Mouse (Mus musculus) lung, embryonic 15.5 days (tissue): ENCODE data around the gene Gm15557. TPM values are rescaled to one million over a fixed set of nuclear protein-coding genes. Genes with fewer than 3 reads are reported as not detected.

Experiments used
- ATAC-seq: fragments of 200-750 bp; cut with Nextera tagmentation; 2 replicates; pipeline ENCODE4 v1.8.0; 2017; ENCODE audit warnings: moderate number of reproducible peaks, borderline replicate concordance; ENCODE audit not compliant: low FRiP score, low TSS enrichment; ENCODE audit errors: extremely low read depth
- H3K27ac ChIP-seq: fragments of 300-500 bp; sonication (generic); 2 replicates; pipeline ENCODE4 v1.5.1; 2015; ENCODE audit warnings: moderate library complexity, mild to moderate bottlenecking, inconsistent platforms
- H3K27me3 ChIP-seq: fragments of 300-500 bp; sonication (generic); 2 replicates; pipeline ENCODE4 v1.6.1; 2015; ENCODE audit warnings: inconsistent platforms
- H3K36me3 ChIP-seq: fragments of 300-500 bp; sonication (generic); 2 replicates; pipeline ENCODE4 v1.6.1; 2015; ENCODE audit warnings: inconsistent platforms
- H3K4me1 ChIP-seq: fragments of 300-500 bp; sonication (generic); 2 replicates; pipeline ENCODE4 v1.6.1; 2015; ENCODE audit warnings: inconsistent platforms
- H3K4me2 ChIP-seq: fragments of 300-500 bp; sonication (generic); 2 replicates; pipeline ENCODE4 v1.6.1; 2015; ENCODE audit warnings: inconsistent platforms, mild to moderate bottlenecking, moderate library complexity
- H3K4me3 ChIP-seq: fragments of 300-500 bp; sonication (generic); 2 replicates; pipeline ENCODE4 v1.5.1; 2015; ENCODE audit warnings: mild to moderate bottlenecking, inconsistent platforms
- H3K9ac ChIP-seq: fragments of 300-500 bp; sonication (generic); 2 replicates; pipeline ENCODE4 v1.6.1; 2015; ENCODE audit warnings: inconsistent platforms
- H3K9me3 ChIP-seq: fragments of 300-500 bp; sonication (generic); 2 replicates; pipeline ENCODE4 v1.6.1; 2016; ENCODE audit warnings: inconsistent platforms
- WGBS: fragments of 180-500 bp; shearing (Covaris S2); methylation state at CpG from one replicate; pipeline ENCODE4 v1.1.7; 2015; 5-methylcytosine and 5-hydroxymethylcytosine counted together
- polyA plus RNA-seq: library from polyadenylated mRNA; unstranded; fragments of >200 nt; fragmentation: Nextera tagmentation; extraction: Ambion mirVana; gene quantifications from 2 replicates; pipeline ENCODE4 v1.2.1, GENCODE M21; 2015

Gm15557 gene
- polyA plus RNA-seq, 1 experiment from 2014 or later = not detected

DNA sequence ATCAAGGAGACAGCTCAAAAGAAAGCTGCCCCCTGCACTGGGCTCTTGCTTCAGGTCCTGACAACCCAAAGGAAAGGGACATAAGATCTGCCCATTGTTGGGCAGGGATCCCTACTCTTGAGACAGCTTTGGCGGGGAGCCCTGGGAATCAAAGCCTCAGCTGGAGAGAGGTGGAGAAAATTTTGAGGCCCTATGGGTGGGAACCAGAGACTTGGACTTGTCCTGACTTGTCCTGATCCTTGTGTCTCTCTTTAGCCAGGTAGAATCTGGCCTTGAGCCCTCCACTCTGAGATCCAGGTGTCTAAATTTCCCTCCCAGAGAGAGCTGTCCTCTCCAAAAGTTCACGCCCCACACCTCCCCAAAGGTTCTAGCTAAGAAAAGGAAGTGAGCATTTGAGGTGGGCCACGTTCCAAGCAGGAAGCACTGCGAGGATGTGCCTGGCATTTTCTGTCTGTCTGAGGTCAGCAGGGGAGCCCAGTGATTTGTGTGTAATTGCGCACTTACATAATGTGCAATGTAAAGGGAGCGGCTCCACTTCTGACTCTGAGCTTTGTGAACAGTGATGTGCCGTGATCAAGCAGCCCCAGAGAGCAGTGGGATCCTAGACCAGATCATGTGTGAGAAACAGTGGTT, 515 bp upstream of the Gm15557 start:
- H3K36me3 ChIP-seq = no peaks in the 10 kb centered on the region
- H3K9ac ChIP-seq = no peak overlapping the region
- H3K4me1 ChIP-seq = peaks cover 21% of the 10 kb centered on the region; the same call in 1 of the 2 replicates
- H3K9me3 ChIP-seq = no peaks in the 10 kb centered on the region
- no peak overlapping the region for H3K27ac ChIP-seq
- no peak overlapping the region for H3K4me3 ChIP-seq
- WGBS = 66% methylated on average over 7 of the region's 7 CpGs
- 0 out of 2 replicates have a peak, but pooled peaks cover 4% of the 10 kb centered on the region for H3K27me3 ChIP-seq
- no peak overlapping the region for H3K4me2 ChIP-seq
- no peak for ATAC-seq

DNA sequence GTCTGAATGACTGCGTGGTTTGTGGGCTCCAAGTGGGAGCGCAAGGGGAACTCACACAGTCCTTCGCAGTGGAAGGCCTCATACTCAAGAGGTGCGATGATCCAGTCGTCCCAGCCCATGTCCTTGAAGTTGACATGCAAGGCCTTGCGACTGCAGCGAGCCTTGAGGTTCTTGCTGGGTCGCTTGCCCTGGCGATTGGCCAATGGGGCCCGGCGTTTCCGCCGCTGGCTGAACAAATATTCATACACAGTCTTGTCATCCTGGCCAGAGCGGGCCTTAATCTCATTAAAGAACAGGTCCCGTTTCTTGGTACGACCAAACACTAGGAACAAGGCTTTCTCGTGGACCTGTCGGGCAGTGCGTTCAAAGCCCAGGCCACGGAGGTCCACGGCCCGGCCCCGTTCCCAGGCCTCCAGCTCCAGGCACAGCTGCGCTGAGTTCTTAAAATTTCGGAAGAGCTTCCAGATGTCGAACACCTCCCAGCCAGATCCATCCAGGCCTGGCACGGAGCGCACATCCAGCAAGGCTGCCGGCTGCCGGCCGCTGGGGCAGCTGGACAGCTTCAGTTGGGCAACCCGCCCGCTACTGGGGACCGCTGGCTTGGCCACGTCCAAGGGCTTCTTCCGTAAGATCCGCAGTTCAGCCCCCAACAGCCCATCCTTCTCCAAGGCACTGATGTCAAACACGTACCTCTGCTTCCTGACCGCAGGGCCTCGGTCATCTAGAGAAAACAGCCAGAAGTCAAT, 1.3 kb downstream of the Gm15557 start:
- Histone ChIP-seq H3K36me3 (no peaks in the 10 kb centered on the region), H3K27me3 (0 out of 2 replicates have a peak, but pooled peaks cover 4% of the 10 kb centered on the region), H3K4me3 (no peak overlapping the region), H3K27ac (no peak overlapping the region), H3K9ac (no peak overlapping the region), H3K4me2 (peak overlapping the region; percentile 1; the same call in 1 of the 2 replicates), H3K9me3 (no peaks in the 10 kb centered on the region), H3K4me1 (peaks cover 23% of the 10 kb centered on the region; the same call in 1 of the 2 replicates)
- WGBS = 47% methylated on average over 40 of the region's 40 CpGs
- ATAC-seq = peak; percentile 68; the same call in 1 of the 2 replicates

DNA sequence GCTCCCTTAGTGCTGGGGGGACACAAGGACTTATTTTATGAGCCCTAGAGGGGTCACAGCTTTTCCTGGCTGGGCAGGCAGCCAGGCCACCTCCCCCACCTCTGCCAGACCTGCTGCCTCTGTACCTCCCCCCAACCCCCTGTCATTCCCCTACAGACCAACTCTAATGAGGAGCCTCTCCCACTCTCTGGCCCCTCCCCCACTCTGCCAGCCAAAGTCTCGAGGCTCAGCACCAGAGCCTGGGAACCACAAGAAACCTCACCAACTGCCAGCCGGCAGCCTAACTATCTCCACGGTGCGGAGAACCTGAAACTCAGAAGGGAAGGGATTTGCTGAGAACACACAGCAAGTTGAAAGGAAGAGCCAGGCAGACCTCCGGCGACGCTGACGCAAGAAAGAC, 2.9 kb downstream of the Gm15557 start:
- H3K4me2 ChIP-seq = 0 out of 2 replicates have a peak overlapping the region, but pooled peaks have one; percentile 12
- H3K36me3 ChIP-seq = no peaks in the 10 kb centered on the region
- ATAC-seq = no peak
- no peak overlapping the region for H3K9ac ChIP-seq
- H3K4me3 ChIP-seq = no peak overlapping the region
- H3K27ac ChIP-seq = no peak overlapping the region
- 0 out of 2 replicates have a peak, but pooled peaks cover 4% of the 10 kb centered on the region for H3K27me3 ChIP-seq
- no peaks in the 10 kb centered on the region for H3K9me3 ChIP-seq
- peaks cover 30% of the 10 kb centered on the region; the same call in 1 of the 2 replicates for H3K4me1 ChIP-seq
- 6% methylated on average over 8 of the region's 8 CpGs for WGBS

DNA sequence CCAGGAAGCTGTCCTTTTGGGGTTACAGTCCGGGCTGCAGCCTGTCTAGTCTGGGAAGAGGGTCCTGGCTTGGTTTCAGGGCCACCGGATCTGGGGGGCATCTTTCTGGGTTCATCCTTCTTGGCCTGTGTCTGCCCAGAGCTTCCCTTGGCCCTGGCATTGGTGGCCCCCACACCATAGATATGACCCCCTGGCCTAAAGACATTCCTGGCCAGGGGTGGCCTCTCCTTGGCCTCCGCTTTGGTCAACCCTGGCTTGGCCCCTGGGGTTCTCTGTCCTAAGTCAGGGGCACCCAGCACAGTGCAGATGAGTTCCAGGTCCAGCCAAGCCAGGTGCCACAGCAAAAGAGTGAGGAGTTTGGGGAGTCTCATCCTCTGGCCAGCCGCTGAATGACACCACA, 4.2 kb downstream of the Gm15557 start:
- Histone ChIP-seq H3K27me3 (peaks cover 9% of the 10 kb centered on the region; the same call in 1 of the 2 replicates), H3K9me3 (no peaks in the 10 kb centered on the region), H3K4me2 (no peak overlapping the region), H3K4me1 (peaks cover 30% of the 10 kb centered on the region; the same call in 1 of the 2 replicates), H3K36me3 (no peaks in the 10 kb centered on the region), H3K9ac (no peak overlapping the region), H3K27ac (no peak overlapping the region), H3K4me3 (no peak overlapping the region)
- ATAC-seq = no peak
- 72% methylated on average over 4 of the region's 4 CpGs for WGBS

DNA sequence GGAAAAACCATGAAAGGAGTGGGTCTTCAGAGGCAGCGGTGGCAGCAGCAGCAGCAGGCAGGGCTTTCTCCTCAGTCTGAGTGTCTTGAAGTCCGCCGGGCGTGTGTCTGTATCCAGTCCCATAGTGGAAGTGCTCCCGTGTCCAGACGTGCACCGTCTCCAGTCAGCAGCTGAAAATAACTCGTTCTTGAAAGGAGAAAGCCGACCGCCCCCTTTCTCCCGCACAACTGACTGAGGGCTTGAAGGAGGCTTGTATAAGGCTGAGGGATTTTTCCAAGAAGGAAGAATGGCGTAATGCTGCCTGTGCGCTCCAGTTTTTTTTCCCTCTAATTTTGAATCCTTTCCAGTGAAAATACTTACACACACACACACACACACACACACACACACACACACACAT, 4.6 kb downstream of the Gm15557 start, which contains the start of gene Gdf5:
Gene Gdf5, minus strand, starts transcription at position 244 of the 400 bp plus-strand sequence.
- Histone ChIP-seq H3K4me3 (no peak within 1 kb of the TSS), H3K9ac (no peak within 1 kb of the TSS), H3K27me3 (peaks cover 14% of the 10 kb centered on the region; the same call in 1 of the 2 replicates), H3K4me1 (peaks cover 30% of the 10 kb centered on the region; the same call in 1 of the 2 replicates), H3K4me2 (no peak within 1 kb of the TSS), H3K36me3 (no peaks in the 10 kb centered on the region), H3K9me3 (no peaks in the 10 kb centered on the region), H3K27ac (no peak within 1 kb of the TSS)
- no peak for ATAC-seq
- WGBS = 31% methylated on average over 13 of the region's 13 CpGs

DNA sequence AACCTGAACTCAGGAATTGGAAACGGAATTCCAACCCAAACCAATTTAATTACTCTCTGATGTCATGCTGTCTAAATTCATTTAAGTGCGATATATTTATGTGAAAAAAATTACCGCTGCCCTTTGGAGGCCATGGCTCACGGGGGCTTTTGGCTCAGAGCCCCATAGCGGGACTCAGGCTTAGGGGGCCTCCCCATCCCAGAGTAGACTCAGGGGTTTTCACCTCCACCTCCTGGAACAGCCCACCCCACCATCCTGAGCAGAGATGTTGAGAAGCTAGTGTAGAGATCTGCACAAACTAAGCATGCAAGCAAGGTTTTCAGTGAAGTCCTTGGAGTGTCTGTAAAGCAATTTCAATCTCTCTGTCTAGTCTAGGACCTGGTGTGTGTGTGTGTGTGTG, 5.1 kb downstream of the Gm15557 start:
- Histone ChIP-seq H3K27ac (no peak overlapping the region), H3K27me3 (peaks cover 14% of the 10 kb centered on the region; the same call in 1 of the 2 replicates), H3K4me1 (peaks cover 30% of the 10 kb centered on the region; the same call in 1 of the 2 replicates), H3K4me3 (no peak overlapping the region), H3K9ac (no peak overlapping the region), H3K36me3 (no peaks in the 10 kb centered on the region), H3K4me2 (no peak overlapping the region), H3K9me3 (no peaks in the 10 kb centered on the region)
- 48% methylated on average over 5 of the region's 5 CpGs for WGBS
- ATAC-seq = no peak

DNA sequence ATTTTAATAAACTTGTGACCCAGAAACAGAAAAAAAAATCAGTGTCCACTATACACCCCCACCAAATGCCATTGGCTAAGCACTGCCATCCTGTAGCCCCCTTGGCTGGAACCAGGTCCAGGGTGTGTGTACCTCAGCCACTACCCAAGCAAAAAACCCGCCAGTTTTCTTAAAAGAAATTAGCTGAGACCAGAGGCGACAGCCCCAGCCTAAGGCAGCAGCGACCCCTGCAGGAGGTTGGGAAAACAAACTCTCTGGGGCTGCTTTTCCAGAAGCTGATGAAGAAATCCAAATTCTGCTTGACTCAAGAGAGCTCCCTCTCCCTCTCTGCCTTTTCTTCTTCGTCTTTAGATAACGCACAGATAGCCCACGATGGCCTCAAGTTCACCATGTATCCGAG, 5.5 kb downstream of the Gm15557 start:
- peaks cover 30% of the 10 kb centered on the region; the same call in 1 of the 2 replicates for H3K4me1 ChIP-seq
- no peak overlapping the region for H3K4me2 ChIP-seq
- H3K9me3 ChIP-seq = no peaks in the 10 kb centered on the region
- H3K36me3 ChIP-seq = no peaks in the 10 kb centered on the region
- WGBS = 6% methylated on average over 7 of the region's 7 CpGs
- H3K9ac ChIP-seq = no peak overlapping the region
- no peak overlapping the region for H3K4me3 ChIP-seq
- H3K27me3 ChIP-seq = peaks cover 14% of the 10 kb centered on the region; the same call in 1 of the 2 replicates
- ATAC-seq = no peak
- no peak overlapping the region for H3K27ac ChIP-seq

DNA sequence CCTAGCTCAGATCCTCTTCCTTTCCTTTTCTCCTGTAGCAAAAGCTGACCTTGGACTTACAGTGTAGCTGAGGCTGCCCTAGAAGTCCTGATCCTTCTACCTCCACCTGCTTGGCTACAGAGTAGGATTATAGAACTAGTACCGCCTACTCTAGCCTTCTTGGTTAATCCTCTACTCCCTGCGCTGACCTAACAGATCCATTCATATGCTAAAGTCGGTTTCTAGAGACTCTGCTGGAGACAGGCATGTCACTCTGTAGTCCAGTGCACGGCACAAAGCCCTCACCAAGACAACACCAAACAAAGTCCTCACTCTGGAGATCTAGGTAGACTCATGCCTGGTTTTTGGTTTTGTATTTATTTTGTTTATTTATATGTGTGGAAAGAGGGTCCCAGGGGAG, 6.0 kb downstream of the Gm15557 start:
- no peak for ATAC-seq

DNA sequence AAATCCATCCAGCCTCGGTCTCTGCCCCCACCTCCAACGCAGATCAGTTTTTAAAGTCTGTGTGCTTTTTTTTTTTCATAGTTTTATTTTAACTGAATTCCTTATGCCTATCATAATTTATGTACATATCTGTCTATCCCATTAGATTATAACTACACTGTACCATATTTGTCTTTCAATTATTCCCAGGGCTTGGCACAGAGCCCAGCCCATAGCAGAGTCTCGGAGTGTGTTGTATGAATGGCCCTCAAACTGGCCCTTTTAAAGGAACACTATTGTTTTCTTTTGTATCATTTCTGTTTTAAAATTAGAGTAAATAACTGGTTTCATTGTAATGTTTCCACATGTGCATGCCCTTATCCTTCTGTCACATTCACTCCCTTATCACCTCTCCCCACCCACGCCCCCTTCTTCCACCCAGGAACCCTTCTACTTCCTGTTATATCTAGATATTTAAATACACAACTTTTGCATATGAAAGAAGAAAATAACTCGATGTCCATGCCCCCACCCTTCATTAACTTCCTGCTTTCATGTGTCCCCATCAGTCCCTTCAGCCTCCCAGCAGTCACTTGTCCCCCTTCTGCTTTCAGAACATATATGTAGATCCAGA, 7.0 kb downstream of the Gm15557 start:
- Histone ChIP-seq H3K4me3 (no peak overlapping the region), H3K27me3 (peaks cover 15% of the 10 kb centered on the region; the same call in 1 of the 2 replicates), H3K9me3 (no peaks in the 10 kb centered on the region), H3K36me3 (no peaks in the 10 kb centered on the region), H3K4me2 (no peak overlapping the region), H3K27ac (no peak overlapping the region), H3K4me1 (peaks cover 18% of the 10 kb centered on the region; the same call in 1 of the 2 replicates), H3K9ac (no peak overlapping the region)
- WGBS = 23% methylated on average over 5 of the region's 5 CpGs
- ATAC-seq = no peak

More for the DNA sequence above, 6.0 kb downstream of the Gm15557 start:
- Histone ChIP-seq H3K4me2 (no peak overlapping the region), H3K4me3 (no peak overlapping the region), H3K9me3 (no peaks in the 10 kb centered on the region), H3K27me3 (peaks cover 14% of the 10 kb centered on the region; the same call in 1 of the 2 replicates), H3K9ac (no peak overlapping the region), H3K27ac (no peak overlapping the region), H3K4me1 (peaks cover 28% of the 10 kb centered on the region; the same call in 1 of the 2 replicates), H3K36me3 (no peaks in the 10 kb centered on the region)
- 23% methylated on average over 4 of the region's 4 CpGs for WGBS

DNA sequence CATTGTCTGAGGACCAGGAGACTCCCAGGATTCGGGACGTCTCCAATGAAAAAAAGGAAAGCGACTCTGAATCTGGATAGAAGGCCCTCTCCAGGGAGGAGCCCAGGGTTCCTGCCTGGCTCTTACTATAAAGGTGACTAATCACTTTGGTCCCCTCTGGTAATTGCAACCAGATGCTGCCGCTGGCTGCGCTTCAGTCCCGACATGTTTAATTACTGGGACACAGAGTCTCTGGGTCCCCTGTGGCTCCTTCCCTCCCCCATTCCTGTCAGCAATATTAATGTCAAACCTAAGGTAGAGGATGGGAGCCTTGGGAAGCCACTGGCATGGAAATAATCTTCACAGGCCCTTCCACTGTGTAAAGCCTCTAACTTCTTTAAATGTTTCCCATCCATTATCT, 8.8 kb downstream of the Gm15557 start:
- no peak for ATAC-seq
- no peak overlapping the region for H3K4me2 ChIP-seq
- no peak overlapping the region for H3K9ac ChIP-seq
- H3K27me3 ChIP-seq = peaks cover 19% of the 10 kb centered on the region; the same call in 1 of the 2 replicates
- 37% methylated on average over 6 of the region's 6 CpGs for WGBS
- peaks cover 13% of the 10 kb centered on the region; the same call in 1 of the 2 replicates for H3K4me1 ChIP-seq
- H3K36me3 ChIP-seq = no peaks in the 10 kb centered on the region
- H3K9me3 ChIP-seq = no peaks in the 10 kb centered on the region
- H3K27ac ChIP-seq = no peak overlapping the region
- H3K4me3 ChIP-seq = no peak overlapping the region

DNA sequence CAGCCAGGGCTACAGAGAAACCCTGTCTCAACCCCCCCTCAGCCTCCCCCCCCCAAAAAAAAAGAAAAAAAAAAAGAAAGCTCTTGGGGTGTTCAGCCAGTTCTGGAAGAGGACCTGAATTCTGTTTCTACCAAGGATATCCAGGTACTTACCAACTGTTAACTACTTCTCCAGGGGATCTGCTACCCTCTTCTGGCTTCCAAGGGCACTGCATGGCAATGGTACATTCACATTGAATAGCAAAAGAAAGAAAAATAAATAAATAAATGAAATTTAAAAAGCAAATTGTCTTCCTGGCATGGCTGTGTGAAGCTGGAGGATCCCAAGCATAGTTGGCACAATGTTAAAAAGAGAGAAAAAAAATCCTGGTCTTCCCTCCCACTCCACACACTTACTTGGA, 11.5 kb downstream of the Gm15557 start:
- H3K36me3 ChIP-seq = no peaks in the 10 kb centered on the region
- H3K4me2 ChIP-seq = no peak overlapping the region
- peaks cover 16% of the 10 kb centered on the region; the same call in 1 of the 2 replicates for H3K27me3 ChIP-seq
- peaks cover 7% of the 10 kb centered on the region; the same call in 1 of the 2 replicates for H3K4me1 ChIP-seq
- no peak overlapping the region for H3K4me3 ChIP-seq
- H3K9ac ChIP-seq = no peak overlapping the region
- ATAC-seq = no peak
- no peak overlapping the region for H3K27ac ChIP-seq
- H3K9me3 ChIP-seq = no peaks in the 10 kb centered on the region
